Mouse (Mus musculus) kidney, embryonic 15.5 days (tissue): Measurements from ENCODE around the gene Myo1c. TPM values are rescaled to one million over a fixed set of nuclear protein-coding genes. Genes with fewer than 3 reads are reported as not detected.

Experiments
- ATAC-seq: fragments of 200-750 bp; cut with Nextera tagmentation; replicated peaks from 2 replicates; pipeline ENCODE4 v1.8.0; 2017; ENCODE audit warnings: moderate TSS enrichment; ENCODE audit not compliant: low FRiP score
- H3K27ac ChIP-seq: fragments of 300-500 bp; sonication (generic); 2 replicates; pipeline ENCODE4 v1.5.1; 2015; ENCODE audit warnings: mild to moderate bottlenecking, inconsistent platforms
- H3K27me3 ChIP-seq: fragments of 300-500 bp; sonication (generic); 2 replicates; pipeline ENCODE4 v1.6.1; 2015; ENCODE audit warnings: inconsistent platforms
- H3K36me3 ChIP-seq: fragments of 300-500 bp; sonication (generic); 2 replicates; pipeline ENCODE4 v1.6.1; 2015; ENCODE audit warnings: inconsistent platforms
- H3K4me1 ChIP-seq: fragments of 300-500 bp; sonication (generic); 2 replicates; pipeline ENCODE4 v1.6.1; 2015; ENCODE audit warnings: inconsistent platforms
- H3K4me2 ChIP-seq: fragments of 300-500 bp; sonication (generic); 2 replicates; pipeline ENCODE4 v1.6.1; 2015; ENCODE audit warnings: moderate library complexity, mild to moderate bottlenecking, inconsistent platforms
- H3K4me3 ChIP-seq: fragments of 300-500 bp; sonication (generic); replicated peaks from 2 replicates; pipeline ENCODE4 v1.5.1; 2015; ENCODE audit warnings: mild to moderate bottlenecking, inconsistent platforms
- H3K9ac ChIP-seq: fragments of 300-500 bp; sonication (generic); 2 replicates; pipeline ENCODE4 v1.6.1; 2015; ENCODE audit warnings: mild to moderate bottlenecking, inconsistent platforms
- H3K9me3 ChIP-seq: fragments of 300-500 bp; sonication (generic); replicated peaks from 2 replicates; pipeline ENCODE4 v1.6.1; 2016; ENCODE audit warnings: inconsistent platforms
- WGBS: fragments of 180-500 bp; shearing (Covaris S2); methylation state at CpG from one replicate; pipeline ENCODE4 v1.1.7; 2015; ENCODE audit warnings: mixed read lengths; 5-methylcytosine and 5-hydroxymethylcytosine counted together
- polyA plus RNA-seq: library from polyadenylated mRNA; unstranded; fragments of >200 nt; fragmentation: Nextera tagmentation; extraction: Ambion mirVana; gene quantifications from 2 replicates; pipeline ENCODE4 v1.2.1, GENCODE M21; 2015

Gene Myo1c
- polyA plus RNA-seq, 1 experiment from 2014 or later: 67.6 TPM

DNA sequence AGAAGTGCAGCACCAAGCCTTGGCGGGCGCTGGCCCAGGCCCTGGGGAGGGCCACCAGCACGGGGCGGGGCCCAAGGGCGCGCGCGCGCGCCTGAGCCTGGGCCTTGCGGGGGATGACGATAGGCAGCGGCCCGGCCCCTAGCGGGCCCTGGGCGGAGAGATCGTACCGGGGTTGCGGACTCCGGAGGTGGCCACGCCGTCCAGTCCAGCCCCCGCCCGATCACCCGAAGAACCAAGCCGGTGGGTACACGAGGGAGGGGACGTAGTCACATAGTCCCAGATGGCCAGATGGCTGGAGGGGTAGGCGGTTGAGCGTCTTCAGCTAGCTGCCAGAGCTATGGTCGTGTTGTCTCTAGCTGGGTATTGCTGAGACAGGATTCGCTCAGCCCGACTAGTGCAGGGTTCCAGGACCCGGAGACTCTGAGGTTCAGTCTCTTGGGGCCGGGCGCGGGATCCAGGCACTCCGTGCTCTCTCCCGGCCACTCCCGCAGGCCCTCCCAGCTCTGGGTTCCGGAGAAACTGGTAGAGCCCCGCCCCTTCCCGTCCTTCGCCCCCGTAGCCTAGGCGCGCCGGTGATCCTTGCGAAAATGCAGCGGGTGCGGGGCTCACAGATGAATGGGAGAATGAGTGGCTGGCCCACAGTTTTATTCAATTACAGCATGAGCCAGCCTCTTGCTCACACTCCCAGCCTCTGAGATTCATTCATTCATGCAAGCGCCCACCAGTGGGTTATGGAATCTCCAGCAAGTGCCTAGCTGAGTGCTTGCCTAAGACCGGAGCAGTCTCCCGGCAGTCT is 1.3 kb downstream of the Myo1c start:
- peak overlapping the region; percentile 96 for H3K27ac ChIP-seq
- no peaks in the 10 kb centered on the region for H3K9me3 ChIP-seq
- peak; percentile 63 for ATAC-seq
- no peaks in the 10 kb centered on the region for H3K36me3 ChIP-seq
- H3K9ac ChIP-seq: peak overlapping the region; percentile 77
- H3K4me1 ChIP-seq: peaks cover 74% of the 10 kb centered on the region
- peak overlapping the region; percentile 90 for H3K4me2 ChIP-seq
- under 1% methylated on average over 53 of the region's 54 CpGs for WGBS
- no peaks in the 10 kb centered on the region for H3K27me3 ChIP-seq
- peak overlapping the region; percentile 72 for H3K4me3 ChIP-seq

DNA sequence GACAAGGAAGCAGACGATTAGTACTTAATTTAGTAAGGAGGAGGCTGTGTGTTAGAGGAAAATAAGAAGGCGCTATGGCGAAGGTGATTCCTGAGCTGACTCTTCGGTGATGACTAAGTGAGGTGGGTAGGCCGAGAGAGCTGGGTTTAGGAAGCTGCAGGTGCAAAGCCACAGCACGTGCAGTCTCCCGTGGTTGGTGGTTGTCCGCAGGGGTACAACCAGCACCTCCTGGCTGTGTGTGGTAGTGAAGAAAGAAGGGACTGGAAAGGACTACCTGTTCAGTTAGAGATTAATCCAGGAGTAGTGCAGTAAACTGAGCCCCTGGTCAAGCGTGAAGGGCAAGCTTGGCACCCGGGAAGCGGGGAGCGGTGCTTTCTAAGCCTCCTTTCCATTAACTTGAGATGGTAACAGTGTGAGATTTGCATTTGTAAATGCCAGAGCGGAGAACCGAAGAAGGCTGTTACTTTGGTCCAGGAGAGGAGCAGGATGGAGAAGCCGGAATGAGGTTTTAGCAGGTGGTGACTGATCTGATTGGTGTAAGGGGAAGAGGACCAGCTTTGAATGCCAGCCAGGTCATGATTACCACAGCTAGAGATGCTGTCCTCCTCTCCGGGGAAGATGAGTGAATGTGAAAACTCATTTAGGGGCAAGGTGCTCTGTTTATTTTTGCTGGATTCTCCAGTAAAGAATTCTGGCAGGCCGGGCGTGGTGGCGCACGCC is 2.1 kb downstream of the Myo1c start:
- H3K27ac ChIP-seq: peak overlapping the region; percentile 96

DNA sequence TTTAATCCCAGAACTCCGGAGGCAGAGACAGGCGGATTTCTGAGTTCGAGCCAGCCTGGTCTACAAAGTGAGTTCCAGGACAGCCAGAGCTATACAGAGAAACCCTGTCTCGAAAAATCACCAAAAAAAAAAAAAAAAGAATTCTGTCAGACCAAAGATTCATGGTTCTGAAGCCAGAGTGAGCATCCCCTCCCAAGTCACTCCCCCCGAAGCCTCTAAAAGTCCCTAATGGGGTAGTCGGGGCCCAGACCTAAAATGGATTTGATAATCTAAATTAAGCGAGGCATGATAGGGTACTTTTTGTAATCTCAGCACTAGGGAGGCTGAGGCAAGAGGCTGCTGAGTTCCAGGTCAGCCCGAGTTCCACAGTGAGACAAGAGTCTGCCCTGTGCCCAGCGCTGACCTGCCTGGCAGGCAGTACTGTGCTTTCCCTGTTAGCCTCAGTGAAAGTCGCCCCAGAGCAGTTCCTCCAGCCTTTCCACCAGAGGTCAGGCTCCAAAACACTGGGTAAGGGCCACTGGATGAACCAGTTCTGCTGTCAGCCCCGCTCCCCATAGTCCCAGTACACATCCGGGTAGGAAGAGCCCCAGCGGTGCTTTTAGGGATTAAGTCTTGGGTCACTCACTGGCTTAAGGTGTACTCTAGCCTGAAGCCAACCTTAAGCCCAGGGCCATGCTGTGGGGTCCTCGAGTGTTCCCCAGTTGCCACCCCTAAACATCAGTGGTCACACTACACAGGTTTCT is 2.8 kb downstream of the Myo1c start:
- peaks cover 82% of the 10 kb centered on the region for H3K4me1 ChIP-seq
- WGBS: 28% methylated on average over 14 of the region's 14 CpGs
- H3K9me3 ChIP-seq: no peaks in the 10 kb centered on the region
- peak overlapping the region; percentile 96 for H3K27ac ChIP-seq
- H3K4me3 ChIP-seq: peak overlapping the region; percentile 72
- ATAC-seq: no peak
- H3K4me2 ChIP-seq: peak overlapping the region; percentile 90
- H3K9ac ChIP-seq: peak overlapping the region; percentile 31; the same call in 1 of the 2 replicates
- peaks cover 5% of the 10 kb centered on the region for H3K36me3 ChIP-seq
- H3K27me3 ChIP-seq: no peaks in the 10 kb centered on the region

More for the DNA sequence above, 2.1 kb downstream of the Myo1c start:
- Histone ChIP-seq H3K9me3 (no peaks in the 10 kb centered on the region), H3K27me3 (no peaks in the 10 kb centered on the region), H3K4me2 (peak overlapping the region; percentile 90), H3K4me1 (peaks cover 82% of the 10 kb centered on the region), H3K36me3 (no peaks in the 10 kb centered on the region; the same call in 1 of the 2 replicates), H3K9ac (peak overlapping the region; percentile 77), H3K4me3 (peak overlapping the region; percentile 72)
- WGBS: 23% methylated on average over 20 of the region's 20 CpGs
- peak; percentile 16; the same call in 1 of the 2 replicates for ATAC-seq

DNA sequence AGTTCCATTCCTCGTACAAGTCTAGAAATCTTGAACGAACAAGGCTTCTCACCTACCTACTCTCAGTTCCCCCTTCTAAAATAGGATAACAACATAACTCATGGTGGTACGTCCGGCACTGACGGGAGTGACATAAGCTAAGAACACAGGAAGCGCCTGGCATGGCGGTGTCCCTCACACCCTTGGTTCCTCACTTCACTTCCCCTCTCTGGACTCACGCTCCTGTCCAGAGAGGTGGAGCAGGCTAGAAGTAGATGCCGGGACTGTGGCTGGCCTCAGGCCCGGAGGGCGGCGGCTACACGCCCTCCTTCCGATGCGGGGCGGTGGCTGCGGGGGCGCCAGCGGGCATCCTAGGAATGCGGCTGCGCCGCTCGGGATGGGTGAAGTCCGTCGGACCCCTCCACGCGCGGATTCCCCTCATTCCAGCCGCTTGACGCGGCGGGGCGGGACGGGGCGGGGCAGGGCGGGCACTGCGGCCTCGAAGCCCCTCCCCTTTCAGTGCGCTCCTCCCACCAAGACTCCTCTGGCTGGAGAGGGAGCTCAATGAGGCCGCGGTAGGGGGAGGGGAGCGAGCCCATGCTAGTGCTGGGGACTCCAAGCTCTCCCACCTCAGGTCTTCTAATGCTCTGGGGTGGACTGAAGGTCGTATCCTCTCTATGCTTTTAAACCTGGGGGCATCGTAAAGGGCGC is 3.6 kb downstream of the Myo1c start:
- Histone ChIP-seq H3K4me2 (peak overlapping the region; percentile 90), H3K36me3 (peaks cover 13% of the 10 kb centered on the region), H3K4me1 (peaks cover 82% of the 10 kb centered on the region), H3K27me3 (no peaks in the 10 kb centered on the region), H3K4me3 (peak overlapping the region; percentile 72), H3K9me3 (no peaks in the 10 kb centered on the region), H3K9ac (peak overlapping the region; percentile 31; the same call in 1 of the 2 replicates), H3K27ac (peak overlapping the region; percentile 96)
- WGBS: under 1% methylated on average over 42 of the region's 45 CpGs
- ATAC-seq: peak; percentile 65

DNA sequence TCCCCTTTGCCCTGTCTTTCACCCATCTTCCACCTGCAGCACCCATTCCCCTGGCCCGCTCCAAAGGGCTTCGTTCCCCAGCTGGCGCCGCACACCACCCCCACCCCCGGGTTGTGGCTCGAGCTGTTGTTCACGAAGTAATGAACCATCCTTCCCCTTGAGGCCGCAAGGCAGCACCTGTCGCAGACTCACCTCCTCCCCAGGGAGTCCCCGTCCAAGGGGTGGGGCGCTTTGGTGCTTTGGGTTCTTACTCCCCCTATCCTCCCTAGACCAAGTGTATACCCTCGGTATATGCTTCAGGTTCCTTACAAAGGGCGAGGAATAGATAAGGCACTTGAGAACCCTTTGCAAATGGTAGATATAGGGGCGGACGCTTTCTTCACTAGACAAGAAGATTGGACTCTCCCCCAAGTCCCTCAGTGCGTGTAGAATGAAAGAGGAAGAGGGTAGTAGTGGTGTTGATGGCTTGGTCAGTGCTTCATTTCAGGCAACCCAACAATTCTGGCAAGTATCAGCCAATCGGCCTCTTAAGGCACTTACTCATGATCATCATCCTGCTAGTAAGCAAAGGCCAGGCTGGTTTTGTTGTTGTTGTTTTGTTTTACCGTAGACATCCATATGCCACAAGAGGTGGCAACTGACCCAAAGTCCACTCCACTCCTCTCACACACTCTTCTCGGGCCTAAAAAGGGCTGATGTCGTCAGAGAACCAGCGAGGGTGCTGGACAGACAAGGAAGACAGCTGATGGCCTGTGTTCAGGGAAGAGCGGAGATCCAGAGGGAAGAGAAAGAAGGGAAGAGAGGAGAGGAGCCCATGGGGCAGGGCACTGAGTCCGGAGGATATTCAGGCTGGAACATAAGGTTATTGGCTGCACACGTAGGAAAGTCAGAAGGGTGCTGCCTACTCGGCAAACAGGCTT is 4.4 kb downstream of the Myo1c start:
- ATAC-seq: no peak
- peaks cover 75% of the 10 kb centered on the region for H3K4me1 ChIP-seq
- H3K4me2 ChIP-seq: peak overlapping the region; percentile 90
- peak overlapping the region; percentile 96 for H3K27ac ChIP-seq
- H3K9ac ChIP-seq: 0 out of 2 replicates have a peak overlapping the region, but pooled peaks have one; percentile 22
- H3K36me3 ChIP-seq: peaks cover 21% of the 10 kb centered on the region
- WGBS: 48% methylated on average over 25 of the region's 25 CpGs
- no peaks in the 10 kb centered on the region for H3K9me3 ChIP-seq
- H3K27me3 ChIP-seq: no peaks in the 10 kb centered on the region
- peak overlapping the region; percentile 72 for H3K4me3 ChIP-seq

DNA sequence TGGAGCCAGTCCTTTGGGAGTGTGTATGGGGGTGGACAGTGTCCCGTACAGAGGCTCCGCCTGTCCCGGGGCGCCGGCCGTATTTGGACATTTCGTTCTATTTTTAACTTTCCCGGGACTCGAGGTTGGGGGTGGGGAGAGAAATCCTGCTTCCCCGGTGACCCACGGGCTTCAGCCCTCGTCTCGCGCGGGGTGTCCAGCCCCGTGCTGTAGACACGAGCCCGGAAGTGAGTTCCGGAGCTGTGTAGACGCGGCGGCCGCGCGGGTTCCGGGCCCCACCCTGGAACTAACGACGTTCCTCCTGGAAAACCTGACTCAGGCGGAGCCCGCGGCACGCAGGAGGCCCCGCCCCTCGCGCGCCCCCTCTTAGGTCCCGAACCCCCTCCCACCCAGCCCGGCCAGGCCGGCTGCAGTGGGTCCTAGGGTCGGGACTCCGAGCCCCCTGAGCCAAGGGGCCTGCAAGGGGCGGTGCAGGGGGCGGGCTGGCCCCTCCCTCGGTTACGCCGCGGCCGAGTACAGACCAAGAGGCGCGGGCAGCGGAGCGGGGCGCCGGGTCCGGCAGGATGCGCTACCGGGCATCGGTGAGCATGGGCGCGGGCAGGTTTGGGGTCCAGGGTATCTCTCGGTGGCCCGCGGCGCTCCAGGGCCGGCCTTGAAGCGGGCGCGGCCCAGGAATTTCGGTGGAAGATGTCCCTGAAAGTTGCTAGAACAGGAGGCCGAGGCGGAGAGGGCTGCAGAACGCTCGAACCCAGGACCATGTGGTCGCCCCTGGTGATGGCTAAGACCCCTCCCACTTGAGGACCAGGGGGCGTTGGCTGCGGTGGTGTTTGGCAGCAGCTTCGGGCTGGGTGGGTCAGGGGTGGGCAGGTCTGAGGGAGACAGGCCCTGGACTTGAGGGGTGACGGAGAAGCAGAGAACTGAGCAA is 5.6 kb downstream of the Myo1c start:
- peak overlapping the region; percentile 62 for H3K9ac ChIP-seq
- H3K27ac ChIP-seq: peak overlapping the region; percentile 96
- ATAC-seq: peak; percentile 44
- H3K9me3 ChIP-seq: no peaks in the 10 kb centered on the region
- peaks cover 32% of the 10 kb centered on the region for H3K36me3 ChIP-seq
- H3K4me2 ChIP-seq: peak overlapping the region; percentile 90
- no peaks in the 10 kb centered on the region for H3K27me3 ChIP-seq
- peak overlapping the region; percentile 72 for H3K4me3 ChIP-seq
- WGBS: under 1% methylated on average over 76 of the region's 78 CpGs
- H3K4me1 ChIP-seq: peaks cover 65% of the 10 kb centered on the region

DNA sequence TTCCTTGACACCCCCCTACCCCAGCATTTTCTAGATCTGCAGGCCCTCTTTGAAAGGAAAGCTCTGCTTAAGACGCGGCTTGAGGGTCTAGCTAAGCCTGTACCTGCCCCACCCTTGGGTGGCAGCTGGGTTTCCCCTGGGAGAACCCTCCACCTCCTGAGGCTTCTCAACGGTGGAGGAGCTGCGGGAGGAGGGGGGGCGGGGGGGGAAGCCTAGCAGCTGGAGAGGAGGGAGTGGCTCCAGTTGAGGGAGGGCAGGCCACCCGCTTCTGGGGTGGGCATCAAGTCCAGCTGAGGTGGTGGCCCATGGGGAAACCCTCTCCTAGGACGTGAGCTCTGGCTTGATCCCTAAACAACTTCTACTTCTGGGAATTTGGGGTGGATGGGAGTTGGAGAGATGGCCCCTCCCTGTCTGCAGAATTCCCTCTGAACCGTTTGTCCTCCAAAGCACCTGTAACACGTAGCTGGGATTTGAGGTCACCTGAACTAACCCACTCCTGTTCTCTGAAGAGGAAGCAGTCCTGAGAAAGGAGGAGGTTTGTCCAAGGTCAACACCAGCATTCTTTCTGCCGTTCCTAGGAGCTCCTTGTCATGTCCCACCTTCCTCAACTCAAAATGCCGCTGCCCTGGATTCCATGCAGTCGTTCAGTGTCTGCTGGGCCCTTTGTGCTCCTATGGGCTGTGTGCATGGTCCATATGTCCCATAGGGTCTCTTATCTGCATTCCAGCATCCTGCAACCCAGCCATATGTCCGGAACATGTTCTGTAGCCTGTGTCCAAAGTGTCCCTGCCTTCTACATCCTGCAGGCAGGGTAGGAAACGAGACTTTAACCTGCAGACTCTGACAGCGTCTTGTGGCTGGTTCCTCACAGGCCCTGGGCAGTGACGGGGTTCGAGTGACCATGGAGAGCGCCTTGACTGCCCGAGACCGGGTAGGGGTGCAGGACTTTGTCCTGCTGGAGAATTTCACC is 6.6 kb downstream of the Myo1c start:
- ATAC-seq: no peak
- H3K4me1 ChIP-seq: peaks cover 55% of the 10 kb centered on the region
- H3K4me2 ChIP-seq: peak overlapping the region; percentile 90
- peak overlapping the region; percentile 96 for H3K27ac ChIP-seq
- H3K36me3 ChIP-seq: peaks cover 42% of the 10 kb centered on the region
- 57% methylated on average over 19 of the region's 20 CpGs for WGBS
- no peaks in the 10 kb centered on the region for H3K9me3 ChIP-seq
- peak overlapping the region; percentile 72 for H3K4me3 ChIP-seq
- H3K9ac ChIP-seq: peak overlapping the region; percentile 62
- no peaks in the 10 kb centered on the region for H3K27me3 ChIP-seq

DNA sequence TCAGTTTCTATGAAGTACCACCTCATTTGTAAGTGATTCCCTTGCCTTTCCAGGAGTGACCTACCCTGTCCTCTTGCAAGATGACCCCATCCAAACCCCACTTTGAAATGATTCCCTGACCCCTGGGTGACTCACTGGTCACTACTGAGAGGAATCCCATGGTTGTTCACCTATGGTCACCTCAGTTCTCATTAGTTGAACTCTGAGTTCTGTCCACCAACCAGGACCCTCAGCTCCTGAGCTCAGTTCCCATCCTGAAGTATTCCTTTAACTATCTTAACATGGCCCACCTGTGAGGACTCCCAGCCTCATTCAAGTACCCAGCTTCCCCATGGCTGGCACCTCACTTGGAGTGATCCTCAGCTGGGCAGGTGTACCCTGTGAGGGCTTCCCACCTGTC is 7.5 kb downstream of the Myo1c start:
- H3K36me3 ChIP-seq: peaks cover 52% of the 10 kb centered on the region
- H3K27me3 ChIP-seq: no peaks in the 10 kb centered on the region
- H3K9me3 ChIP-seq: no peaks in the 10 kb centered on the region
- peaks cover 46% of the 10 kb centered on the region for H3K4me1 ChIP-seq
- no peak overlapping the region for H3K27ac ChIP-seq
- H3K4me3 ChIP-seq: no peak overlapping the region
- H3K4me2 ChIP-seq: no peak overlapping the region
- no peak for ATAC-seq
- H3K9ac ChIP-seq: no peak overlapping the region

DNA sequence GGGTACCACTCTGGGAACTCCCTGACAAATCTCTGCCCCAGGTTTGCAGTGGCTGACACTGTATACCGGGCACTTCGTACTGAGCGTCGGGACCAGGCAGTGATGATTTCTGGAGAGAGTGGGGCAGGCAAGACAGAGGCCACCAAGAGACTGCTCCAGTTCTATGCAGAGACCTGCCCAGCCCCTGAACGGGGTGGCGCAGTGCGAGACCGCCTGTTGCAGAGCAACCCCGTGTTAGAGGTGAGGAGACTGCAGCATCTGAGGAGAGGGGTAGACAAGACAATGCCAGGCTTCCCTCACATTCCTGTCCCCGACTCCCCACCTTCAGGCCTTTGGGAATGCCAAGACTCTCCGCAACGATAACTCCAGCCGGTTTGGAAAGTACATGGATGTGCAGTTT is 8.0 kb downstream of the Myo1c start:
- Histone ChIP-seq H3K36me3 (peaks cover 55% of the 10 kb centered on the region), H3K4me1 (peaks cover 41% of the 10 kb centered on the region), H3K4me2 (no peak overlapping the region), H3K9me3 (no peaks in the 10 kb centered on the region), H3K9ac (no peak overlapping the region), H3K4me3 (no peak overlapping the region), H3K27me3 (no peaks in the 10 kb centered on the region), H3K27ac (no peak overlapping the region)
- no peak for ATAC-seq
- WGBS: 94% methylated on average over 13 of the region's 13 CpGs
